Mouse (Mus musculus) forebrain, embryonic 12.5 days (tissue): ENCODE results near the gene Mospd3. TPM values are rescaled to one million over a fixed set of nuclear protein-coding genes. Genes with fewer than 3 reads are reported as not detected.

Experiments used
- ATAC-seq: fragments of 200-750 bp; cut with Nextera tagmentation; 2 replicates; pipeline ENCODE4 v1.8.0; 2017; ENCODE audit warnings: moderate TSS enrichment; ENCODE audit not compliant: low FRiP score
- H3K27ac ChIP-seq: fragments of 300-500 bp; sonication (generic); 2 replicates; pipeline ENCODE4 v1.5.1; 2016; ENCODE audit warnings: mild to moderate bottlenecking
- H3K27me3 ChIP-seq: fragments of 300-500 bp; sonication (generic); 2 replicates; pipeline ENCODE4 v1.6.1; 2016; ENCODE audit warnings: mild to moderate bottlenecking
- H3K36me3 ChIP-seq: fragments of 300-500 bp; sonication (generic); replicated peaks from 2 replicates; pipeline ENCODE4 v1.6.1; 2016; ENCODE audit warnings: mild to moderate bottlenecking
- H3K4me1 ChIP-seq: fragments of 300-500 bp; sonication (generic); 2 replicates; pipeline ENCODE4 v1.6.1; 2016
- H3K4me2 ChIP-seq: fragments of 300-500 bp; sonication (generic); 2 replicates; pipeline ENCODE4 v1.6.1; 2016; ENCODE audit warnings: mild to moderate bottlenecking, moderate library complexity
- H3K4me3 ChIP-seq: fragments of 300-500 bp; sonication (generic); replicated peaks from 2 replicates; pipeline ENCODE4 v1.5.1; 2016; ENCODE audit warnings: mild to moderate bottlenecking
- H3K9ac ChIP-seq: fragments of 300-500 bp; sonication (generic); 2 replicates; pipeline ENCODE4 v1.6.1; 2016; ENCODE audit warnings: mild to moderate bottlenecking
- H3K9me3 ChIP-seq: fragments of 300-500 bp; sonication (generic); 2 replicates; pipeline ENCODE4 v1.6.1; 2016
- WGBS: fragments of 180-500 bp; shearing (Covaris S2); methylation state at CpG from one replicate; pipeline ENCODE4 v1.1.7; 2016; 5-methylcytosine and 5-hydroxymethylcytosine counted together
- polyA plus RNA-seq: library from polyadenylated mRNA; unstranded; fragments of >200 nt; fragmentation: Nextera tagmentation; extraction: Ambion mirVana; gene quantifications from 2 replicates; pipeline ENCODE4 v1.2.1, GENCODE M21; 2016

The Mospd3 gene
- polyA plus RNA-seq: 25.7 and 29.0 TPM in 2 replicates

DNA sequence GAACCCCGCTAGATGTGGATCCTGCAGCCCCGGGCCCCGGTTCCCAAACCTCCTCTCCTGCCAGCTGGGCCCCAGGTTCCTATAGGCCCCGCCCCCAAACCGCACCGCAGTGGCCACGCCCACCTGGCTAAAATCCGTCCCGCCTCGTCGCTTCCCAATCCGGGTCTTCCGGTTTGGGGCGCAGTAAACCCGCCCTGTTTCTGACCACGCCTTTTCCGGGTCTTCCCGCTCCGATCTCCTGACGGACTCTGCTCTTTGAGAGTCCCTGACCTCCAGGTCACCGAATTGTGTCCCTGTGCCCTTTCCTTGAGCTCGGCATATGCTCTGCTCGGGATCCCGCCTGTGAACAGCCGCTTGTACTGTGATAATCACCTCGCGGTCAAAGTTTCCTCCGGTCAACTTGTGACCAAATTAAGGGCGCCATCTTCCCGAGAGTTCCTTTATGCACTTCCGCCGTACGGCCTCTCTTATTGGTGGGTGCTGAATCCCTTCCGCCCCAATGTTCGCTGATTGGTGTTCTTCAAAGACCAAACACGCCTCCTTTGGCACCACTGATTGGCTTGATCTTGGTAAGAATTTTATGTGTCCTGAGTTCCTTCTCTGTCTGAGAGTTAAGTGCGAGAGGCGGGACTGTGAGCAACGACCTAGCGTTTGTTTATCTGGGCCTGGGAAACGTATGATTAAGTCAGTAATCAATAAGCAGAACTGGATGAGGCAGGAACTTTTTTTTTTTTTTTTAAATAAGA is at the start of gene Mospd3:
Mospd3 (minus strand) TSS at position 440 of the 746 bp plus-strand sequence.
- peak within 1 kb of the TSS; percentile 71 for H3K4me3 ChIP-seq
- H3K4me2 ChIP-seq: peak within 1 kb of the TSS; percentile 96
- no peaks in the 10 kb centered on the region for H3K36me3 ChIP-seq
- WGBS: under 1% methylated on average over 41 of the region's 41 CpGs
- H3K4me1 ChIP-seq: peaks cover 37% of the 10 kb centered on the region
- no peaks in the 10 kb centered on the region for H3K9me3 ChIP-seq
- peak within 1 kb of the TSS; percentile 86 for H3K9ac ChIP-seq
- ATAC-seq: peak; percentile 95
- peak within 1 kb of the TSS; percentile 81 for H3K27ac ChIP-seq
- no peaks in the 10 kb centered on the region for H3K27me3 ChIP-seq

DNA sequence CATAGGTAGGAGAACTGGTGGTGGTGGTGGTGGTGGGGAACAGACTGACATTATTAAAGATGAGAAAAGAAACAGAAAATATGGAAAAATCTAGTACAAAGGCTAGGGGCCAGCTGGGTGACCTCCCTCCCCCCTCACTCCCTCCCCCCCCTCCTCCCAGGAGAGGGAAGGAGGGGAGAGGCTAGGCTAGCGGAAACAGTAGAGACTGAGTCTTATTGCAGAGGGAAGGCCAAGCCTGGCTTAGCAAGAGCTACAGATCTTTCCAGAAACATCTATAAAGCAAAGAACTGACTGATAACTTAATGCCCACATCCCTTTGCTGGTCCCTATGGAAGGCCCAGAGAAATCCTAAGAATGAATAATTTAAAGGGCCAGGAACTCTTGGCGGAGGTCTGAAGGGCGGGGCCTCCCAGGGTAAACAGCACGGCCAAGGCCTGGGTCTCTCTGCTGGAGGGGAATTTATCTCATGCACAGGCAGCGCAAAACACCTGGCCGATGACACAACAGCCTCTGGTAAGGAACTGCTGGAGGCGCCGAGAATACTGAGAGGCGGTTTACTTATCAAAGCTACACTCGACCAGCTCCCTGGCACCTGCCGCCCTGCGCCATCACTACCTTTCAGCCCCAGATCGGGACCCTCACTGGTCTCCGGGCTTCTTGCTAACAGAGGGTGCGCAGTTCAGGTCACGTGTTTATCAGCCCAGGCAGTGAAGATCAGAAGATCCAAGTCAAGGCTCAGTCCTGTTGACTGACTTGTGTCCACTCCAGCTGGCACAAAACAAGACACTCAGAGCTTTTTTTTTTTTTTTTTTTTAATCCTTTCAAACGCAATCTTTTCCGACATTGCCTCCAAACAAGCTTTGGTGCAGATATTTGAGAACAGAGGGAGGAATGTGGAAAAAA is 49.1 kb upstream of the Mospd3 start:
- H3K27ac ChIP-seq: no peak overlapping the region
- ATAC-seq: no peak
- no peak overlapping the region for H3K9ac ChIP-seq

DNA sequence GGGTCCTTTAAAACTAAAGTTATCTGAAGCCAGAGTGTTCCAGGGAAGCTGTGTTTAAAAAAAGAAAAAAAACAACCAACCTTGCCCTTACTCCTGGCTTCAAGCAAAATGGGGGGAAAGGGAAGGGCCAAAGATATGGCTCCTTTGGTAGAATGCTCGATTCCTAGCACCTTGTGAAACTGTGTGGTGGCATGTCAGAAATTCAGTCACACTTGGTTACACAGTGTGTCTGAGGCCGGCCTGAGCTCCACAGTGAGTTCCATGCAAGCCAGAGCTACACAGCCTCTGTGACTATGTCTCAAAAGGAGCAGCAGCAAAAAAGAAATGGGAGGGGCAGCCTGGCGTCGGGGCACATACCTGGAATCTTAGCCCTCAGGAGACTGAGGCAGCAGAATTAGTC is 48.4 kb upstream of the Mospd3 start:
- WGBS: 42% methylated on average over 4 of the region's 4 CpGs
- ATAC-seq: no peak
- peaks cover 20% of the 10 kb centered on the region for H3K4me1 ChIP-seq

More for the DNA sequence above, 49.1 kb upstream of the Mospd3 start:
- Histone ChIP-seq H3K9me3 (no peaks in the 10 kb centered on the region), H3K4me3 (no peak overlapping the region), H3K4me1 (peaks cover 20% of the 10 kb centered on the region), H3K4me2 (no peak overlapping the region), H3K27me3 (peaks cover 31% of the 10 kb centered on the region), H3K36me3 (peaks cover 37% of the 10 kb centered on the region)
- 18% methylated on average over 18 of the region's 18 CpGs for WGBS

DNA sequence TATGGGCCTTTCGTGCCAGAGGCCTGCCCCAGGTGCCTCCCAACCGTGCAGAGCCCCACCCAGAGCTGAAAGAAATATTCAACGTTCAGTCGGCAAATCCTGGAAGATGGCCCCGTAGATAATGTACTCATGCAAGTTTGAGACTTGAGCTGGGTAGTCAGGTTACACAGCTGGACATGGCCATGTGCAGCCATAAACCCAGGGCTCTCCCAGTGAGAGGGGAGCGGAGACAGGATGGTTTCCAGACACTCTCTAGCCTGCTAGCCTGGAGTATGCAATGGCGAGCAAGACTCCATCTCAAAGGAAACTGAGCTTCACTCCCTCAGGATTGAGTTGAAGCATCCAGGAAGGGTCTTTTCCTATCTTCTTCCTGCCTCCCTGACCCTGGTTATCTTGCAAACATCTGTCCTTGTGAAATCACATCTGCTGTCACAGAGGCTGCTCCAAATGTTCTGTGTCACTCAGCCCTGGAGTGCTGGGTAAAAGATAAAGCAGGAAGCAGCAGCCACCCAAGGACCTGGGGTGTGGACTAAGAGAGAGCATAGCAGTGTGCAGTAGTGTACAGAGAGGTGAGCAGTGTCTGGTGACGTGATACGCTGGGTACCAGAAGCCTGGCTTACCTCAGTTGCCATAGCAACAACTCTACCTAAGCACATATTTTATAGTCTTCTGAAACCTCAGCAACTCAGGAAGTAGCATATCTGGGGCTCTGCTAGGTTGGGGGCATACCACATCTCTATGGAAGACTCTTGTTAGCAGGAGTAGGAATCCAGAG is 47.2 kb upstream of the Mospd3 start:
- no peak overlapping the region for H3K4me3 ChIP-seq
- WGBS: 80% methylated on average over 9 of the region's 9 CpGs
- ATAC-seq: no peak
- H3K27ac ChIP-seq: no peak overlapping the region
- H3K9ac ChIP-seq: no peak overlapping the region
- no peak overlapping the region for H3K4me2 ChIP-seq
- no peaks in the 10 kb centered on the region for H3K9me3 ChIP-seq
- peaks cover 19% of the 10 kb centered on the region for H3K36me3 ChIP-seq
- H3K4me1 ChIP-seq: peaks cover 20% of the 10 kb centered on the region
- peaks cover 50% of the 10 kb centered on the region for H3K27me3 ChIP-seq

More for the DNA sequence above, 48.4 kb upstream of the Mospd3 start:
- H3K9me3 ChIP-seq: no peaks in the 10 kb centered on the region
- H3K4me3 ChIP-seq: no peak overlapping the region
- peaks cover 37% of the 10 kb centered on the region for H3K27me3 ChIP-seq
- H3K36me3 ChIP-seq: peaks cover 32% of the 10 kb centered on the region
- no peak overlapping the region for H3K4me2 ChIP-seq
- H3K9ac ChIP-seq: no peak overlapping the region
- no peak overlapping the region for H3K27ac ChIP-seq

DNA sequence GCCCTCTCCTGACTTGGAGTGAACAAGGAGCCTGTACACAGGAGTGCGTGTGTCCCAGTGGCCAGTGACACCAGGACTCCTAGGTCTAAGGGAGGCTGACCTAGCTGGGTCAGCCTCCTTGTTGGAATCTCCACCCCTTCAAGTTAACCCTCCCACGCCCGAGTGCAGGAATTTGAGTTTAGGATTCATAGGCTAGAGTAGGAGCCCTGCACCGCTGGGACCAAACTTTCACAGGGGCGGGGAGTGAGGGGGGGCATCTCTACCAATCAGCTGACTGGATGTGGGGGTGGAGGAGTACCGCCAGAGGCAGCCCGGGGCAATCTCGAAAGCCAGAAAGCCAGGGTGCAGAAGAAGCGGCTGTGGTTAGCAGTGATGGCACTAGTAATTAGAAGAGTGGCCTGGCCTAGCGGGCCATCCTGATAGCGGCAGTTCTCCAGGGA is 44.8 kb upstream of the Mospd3 start, which contains the start of gene Irs3:
Irs3 (minus strand) TSS at position 63 of the 440 bp plus-strand sequence.
- WGBS: 19% methylated on average over 11 of the region's 11 CpGs
- Histone ChIP-seq H3K4me1 (peaks cover 20% of the 10 kb centered on the region), H3K27ac (no peak within 1 kb of the TSS), H3K36me3 (peaks cover 20% of the 10 kb centered on the region), H3K4me2 (peak within 1 kb of the TSS; percentile 42), H3K27me3 (peaks cover 57% of the 10 kb centered on the region), H3K9me3 (no peaks in the 10 kb centered on the region), H3K4me3 (peak within 1 kb of the TSS; percentile 28), H3K9ac (no peak within 1 kb of the TSS)
- no peak for ATAC-seq

DNA sequence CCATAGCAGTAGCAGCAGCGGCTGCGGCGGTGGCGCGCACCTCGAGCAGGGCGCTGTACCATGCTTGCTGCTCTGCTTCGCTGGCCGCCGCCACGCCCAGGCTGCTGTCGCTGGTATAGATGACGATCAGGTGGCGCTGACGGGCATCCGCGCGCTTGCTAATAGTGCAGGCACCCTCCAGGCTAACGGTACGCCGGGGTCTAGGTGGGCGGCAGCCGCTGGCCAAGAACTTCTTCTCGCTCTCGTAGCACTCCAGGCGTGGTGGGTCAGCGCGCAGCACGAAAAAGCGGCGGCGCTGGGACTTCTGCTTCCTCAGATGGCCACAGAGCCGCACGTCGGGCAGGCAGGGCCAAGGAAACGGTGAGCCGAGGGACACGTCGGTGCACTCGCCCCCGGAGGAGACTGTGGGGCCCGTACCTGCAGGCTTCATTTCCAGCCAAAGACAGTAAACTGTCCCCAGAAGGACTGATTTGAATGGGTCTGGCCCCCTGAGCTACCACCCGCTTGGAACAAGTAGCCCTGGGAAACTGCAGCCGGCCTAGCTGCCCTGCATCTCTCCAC is 44.3 kb upstream of the Mospd3 start:
- 3% methylated on average over 44 of the region's 44 CpGs for WGBS
- H3K4me1 ChIP-seq: peaks cover 17% of the 10 kb centered on the region
- H3K9me3 ChIP-seq: no peaks in the 10 kb centered on the region
- H3K36me3 ChIP-seq: peaks cover 25% of the 10 kb centered on the region
- no peak for ATAC-seq
- no peak overlapping the region for H3K9ac ChIP-seq
- H3K27ac ChIP-seq: no peak overlapping the region
- peaks cover 57% of the 10 kb centered on the region for H3K27me3 ChIP-seq
- H3K4me3 ChIP-seq: peak overlapping the region; percentile 28
- peak overlapping the region; percentile 42 for H3K4me2 ChIP-seq

DNA sequence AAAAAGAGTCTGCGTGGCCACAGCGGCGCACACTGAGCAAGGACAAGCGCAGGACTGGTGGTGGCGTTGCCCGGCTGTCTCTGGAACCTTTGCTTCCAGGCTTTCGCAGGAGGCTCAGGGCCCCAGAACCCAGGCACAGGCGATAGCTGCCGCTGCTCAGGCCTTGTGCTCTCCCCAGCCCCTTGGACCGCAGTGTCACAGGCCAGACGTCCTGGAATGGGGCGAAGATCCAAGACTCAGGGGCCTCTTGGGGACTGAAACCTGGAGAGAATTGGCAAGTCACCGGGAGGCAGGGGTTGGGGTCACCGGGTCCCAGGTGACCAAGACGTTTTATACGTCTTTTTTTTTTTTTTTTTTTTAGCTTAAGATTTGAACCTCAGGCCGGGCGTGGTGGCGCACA is 43.6 kb upstream of the Mospd3 start:
- H3K4me1 ChIP-seq: peaks cover 10% of the 10 kb centered on the region
- 35% methylated on average over 19 of the region's 19 CpGs for WGBS
- ATAC-seq: no peak

DNA sequence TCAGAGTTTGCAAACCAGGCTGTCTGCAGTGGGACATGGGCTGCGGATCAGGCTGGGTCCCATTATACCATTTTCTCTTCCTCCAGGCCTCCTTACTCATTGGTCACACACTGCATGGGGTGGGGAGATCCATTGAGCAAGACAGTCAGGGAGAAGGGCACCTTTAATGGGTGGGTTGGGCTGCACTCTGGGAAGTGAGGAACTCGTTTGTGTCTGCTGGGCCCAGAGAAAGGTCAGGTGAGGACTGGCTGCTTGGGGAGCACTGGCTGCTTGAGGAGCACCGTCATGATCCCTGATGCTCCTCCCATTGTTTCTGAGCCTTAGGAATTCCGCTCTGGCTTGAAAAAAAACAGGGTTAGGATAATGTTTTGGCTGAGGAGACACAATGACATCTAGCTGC is 42.0 kb upstream of the Mospd3 start:
- H3K4me2 ChIP-seq: no peak overlapping the region
- 48% methylated on average over 4 of the region's 4 CpGs for WGBS
- peaks cover 54% of the 10 kb centered on the region for H3K27me3 ChIP-seq
- no peak overlapping the region for H3K9ac ChIP-seq
- H3K4me1 ChIP-seq: peaks cover 7% of the 10 kb centered on the region
- H3K4me3 ChIP-seq: no peak overlapping the region
- peaks cover 48% of the 10 kb centered on the region for H3K36me3 ChIP-seq
- H3K9me3 ChIP-seq: no peaks in the 10 kb centered on the region
- no peak for ATAC-seq
- H3K27ac ChIP-seq: no peak overlapping the region

More for the DNA sequence above, 43.6 kb upstream of the Mospd3 start:
- H3K27ac ChIP-seq: no peak overlapping the region
- H3K27me3 ChIP-seq: peaks cover 57% of the 10 kb centered on the region
- H3K9ac ChIP-seq: no peak overlapping the region
- peaks cover 32% of the 10 kb centered on the region for H3K36me3 ChIP-seq
- H3K4me2 ChIP-seq: no peak overlapping the region
- no peaks in the 10 kb centered on the region for H3K9me3 ChIP-seq
- H3K4me3 ChIP-seq: no peak overlapping the region

DNA sequence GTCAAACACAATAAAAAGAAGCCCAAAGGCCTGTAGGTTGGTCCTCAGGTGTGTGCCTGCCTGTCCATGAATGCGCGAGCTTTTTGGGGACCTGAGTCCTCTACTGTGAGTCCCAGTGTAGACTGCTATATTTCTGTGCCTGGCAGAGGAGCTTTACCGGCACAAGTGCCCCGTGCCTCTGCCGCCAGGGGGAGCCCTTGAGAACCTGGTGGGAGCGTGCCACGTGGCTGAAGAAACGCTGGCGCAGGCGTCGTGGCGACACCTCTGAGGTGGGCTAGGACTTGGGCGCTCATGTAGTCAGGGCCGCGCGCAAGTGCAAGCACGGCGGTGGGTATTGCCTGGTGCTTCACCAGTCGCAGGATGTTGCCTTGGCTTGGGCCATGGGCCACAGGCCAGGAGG is 40.2 kb upstream of the Mospd3 start, which contains the start of gene Sap25:
Sap25 (plus strand) TSS at position 281 of the 400 bp plus-strand sequence.
- peaks cover 7% of the 10 kb centered on the region for H3K4me1 ChIP-seq
- H3K4me2 ChIP-seq: no peak within 1 kb of the TSS
- H3K27ac ChIP-seq: no peak within 1 kb of the TSS
- H3K36me3 ChIP-seq: peaks cover 66% of the 10 kb centered on the region
- H3K9me3 ChIP-seq: no peaks in the 10 kb centered on the region
- H3K9ac ChIP-seq: no peak within 1 kb of the TSS
- H3K4me3 ChIP-seq: no peak within 1 kb of the TSS
- ATAC-seq: no peak
- H3K27me3 ChIP-seq: peaks cover 38% of the 10 kb centered on the region
- WGBS: 90% methylated on average over 19 of the region's 19 CpGs

DNA sequence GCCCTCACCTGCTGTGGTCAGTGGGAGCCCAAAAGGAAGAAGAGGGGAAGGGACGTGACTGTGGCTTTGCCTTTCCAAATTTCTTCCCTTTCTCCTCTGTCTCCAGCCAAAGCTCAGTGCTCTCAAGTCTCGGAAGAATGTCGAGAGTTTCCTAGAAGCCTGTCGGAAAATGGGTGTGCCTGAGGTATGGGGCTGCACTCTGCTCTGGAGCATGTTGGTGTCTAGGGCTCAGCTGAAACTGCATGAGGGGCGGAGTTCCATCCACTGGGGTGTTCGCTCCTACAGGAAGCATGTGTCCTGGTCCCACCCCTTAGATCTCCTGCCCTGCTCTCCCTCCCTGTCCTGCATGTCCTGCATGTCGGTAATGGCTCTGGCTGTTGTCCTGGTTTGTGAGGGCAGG is 38.6 kb upstream of the Mospd3 start:
- H3K27ac ChIP-seq: no peak overlapping the region
- H3K4me3 ChIP-seq: no peak overlapping the region
- H3K27me3 ChIP-seq: peaks cover 22% of the 10 kb centered on the region
- peaks cover 80% of the 10 kb centered on the region for H3K36me3 ChIP-seq
- H3K9ac ChIP-seq: no peak overlapping the region
- WGBS: 87% methylated on average over 7 of the region's 7 CpGs
- H3K4me1 ChIP-seq: no peaks in the 10 kb centered on the region
- no peak overlapping the region for H3K4me2 ChIP-seq
- no peak for ATAC-seq
- H3K9me3 ChIP-seq: no peaks in the 10 kb centered on the region

DNA sequence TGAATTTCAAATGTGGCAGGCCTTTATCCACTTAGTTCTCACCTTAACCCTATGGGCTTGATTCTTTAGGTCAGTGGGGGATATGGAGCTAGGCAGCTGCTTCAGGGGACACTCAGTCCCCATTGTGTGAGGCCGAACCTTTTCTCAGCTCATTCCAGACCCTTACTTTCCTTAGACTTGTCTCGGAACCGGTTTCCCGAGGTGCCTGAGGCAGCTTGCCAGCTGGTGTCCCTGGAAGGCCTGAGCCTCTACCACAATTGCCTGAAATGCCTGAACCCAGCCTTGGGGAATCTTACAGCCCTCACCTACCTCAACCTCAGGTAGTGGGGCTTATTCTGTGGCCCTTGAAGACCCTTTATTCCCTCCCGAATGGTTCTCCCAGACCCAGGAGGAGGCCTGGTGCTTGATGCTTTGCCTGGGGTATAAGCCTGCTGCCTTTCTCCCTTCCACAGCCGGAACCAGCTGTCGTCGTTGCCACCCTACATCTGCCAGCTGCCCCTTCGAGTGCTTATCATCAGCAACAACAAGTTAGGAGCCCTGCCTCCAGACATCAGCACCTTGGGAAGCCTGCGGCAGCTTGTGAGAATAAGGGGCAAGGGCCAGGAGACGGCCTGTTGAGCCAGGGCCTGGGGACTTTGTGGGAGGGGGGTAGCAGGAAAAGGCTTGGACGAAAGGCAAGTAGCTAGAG is 32.7 kb upstream of the Mospd3 start:
- no peak for ATAC-seq
- H3K4me2 ChIP-seq: no peak overlapping the region
- H3K36me3 ChIP-seq: peaks cover 54% of the 10 kb centered on the region
- peaks cover 37% of the 10 kb centered on the region for H3K4me1 ChIP-seq
- WGBS: 87% methylated on average over 12 of the region's 12 CpGs
- H3K9me3 ChIP-seq: no peaks in the 10 kb centered on the region
- no peak overlapping the region for H3K4me3 ChIP-seq
- no peak overlapping the region for H3K9ac ChIP-seq
- no peaks in the 10 kb centered on the region for H3K27me3 ChIP-seq
- H3K27ac ChIP-seq: no peak overlapping the region
